Mouse (Mus musculus): ENCODE results near the gene Eif6. TPM values are rescaled to one million over a fixed set of nuclear protein-coding genes. Genes with fewer than 3 reads are reported as not detected.

Gene Eif6
- total RNA-seq (2014; rRNA removed) (91.9 and 99.3 TPM in 2 replicates), polyA plus RNA-seq (2015; fragmentation: Nextera tagmentation; extraction: Ambion mirVana) (145 and 171 TPM in 2 replicates)

- Histone ChIP-seq H3K4me2 (ENCODE audit: low read depth) (peak within 1 kb of the TSS; percentile 90), H3K9ac (peak within 1 kb of the TSS; percentile 71), H3K4me3 (ENCODE audit: low read depth, low read length) (peak within 1 kb of the TSS; percentile 74), H3K27ac (ENCODE audit: low read depth, low read length) (peak within 1 kb of the TSS; percentile 89), H3K9me3 (ENCODE audit: low read length) (no peaks in the 10 kb centered on the region), H3K36me3 (ENCODE audit: insufficient read depth) (peaks cover 21% of the 10 kb centered on the region), H3K4me1 (ENCODE audit: insufficient read depth) (peaks cover 12% of the 10 kb centered on the region), H3K27me3 (ENCODE audit: insufficient read depth, low read length) (no peaks in the 10 kb centered on the region)
- 2% methylated on average over 27 of the region's 27 CpGs for WGBS
- TF ChIP-seq CTCF (IDR thresholded peaks at IDR 0.05; ENCODE audit: low read depth) = peak; percentile 24; the same call in 1 of the 2 replicates
- DNase-seq = peak; percentile 92
- peak; percentile 96 for ATAC-seq
Measured at GRCm38 (mm10) chr2:155826630-155827424, at the start of gene Eif6. Gene Eif6 (minus strand): TSS chr2:155826925.

- 54% methylated on average over 6 of the region's 6 CpGs for WGBS
- no peak overlapping the region for H3K9ac ChIP-seq
- no peak overlapping the region for H3K27ac ChIP-seq (ENCODE audit: low read depth, low read length)
- no peak overlapping the region for H3K4me2 ChIP-seq (ENCODE audit: low read depth)
- H3K4me3 ChIP-seq (ENCODE audit: low read depth, low read length) = no peak overlapping the region
- H3K4me1 ChIP-seq (ENCODE audit: insufficient read depth) = 0 out of 2 replicates have a peak, but pooled peaks cover 4% of the 10 kb centered on the region
- no peaks in the 10 kb centered on the region for H3K27me3 ChIP-seq (ENCODE audit: insufficient read depth, low read length)
- H3K36me3 ChIP-seq (ENCODE audit: insufficient read depth) = peaks cover 28% of the 10 kb centered on the region; the same call in 1 of the 2 replicates
- ATAC-seq (no peak), DNase-seq (no peak)
- H3K9me3 ChIP-seq (ENCODE audit: low read length) = no peaks in the 10 kb centered on the region
- TF ChIP-seq CTCF (IDR thresholded peaks at IDR 0.05; ENCODE audit: low read depth) = no peak
Measured at GRCm38 (mm10) chr2:155873636-155874035, 46.9 kb upstream of the Eif6 start.

- no peak for TF ChIP-seq CTCF (IDR thresholded peaks at IDR 0.05; ENCODE audit: low read depth)
- H3K27ac ChIP-seq (ENCODE audit: low read depth, low read length) = no peak overlapping the region
- no peak overlapping the region for H3K4me2 ChIP-seq (ENCODE audit: low read depth)
- no peaks in the 10 kb centered on the region for H3K9me3 ChIP-seq (ENCODE audit: low read length)
- H3K36me3 ChIP-seq (ENCODE audit: insufficient read depth) = peaks cover 30% of the 10 kb centered on the region
- 0 out of 2 replicates have a peak, but pooled peaks cover 4% of the 10 kb centered on the region for H3K4me1 ChIP-seq (ENCODE audit: insufficient read depth)
- no peak overlapping the region for H3K9ac ChIP-seq
- 35% methylated on average over 10 of the region's 10 CpGs for WGBS
- H3K27me3 ChIP-seq (ENCODE audit: insufficient read depth, low read length) = no peaks in the 10 kb centered on the region
- H3K4me3 ChIP-seq (ENCODE audit: low read depth, low read length) = no peak overlapping the region
- DNase-seq (peak; percentile 43), ATAC-seq (peak; percentile 40; the same call in 1 of the 2 replicates)
Measured at GRCm38 (mm10) chr2:155872930-155873507, 46.3 kb upstream of the Eif6 start.

GRCm38 (mm10) chr2:155872486-155872885 lies 45.8 kb upstream of the Eif6 start:
- WGBS = 39% methylated on average over 8 of the region's 8 CpGs
- H3K36me3 ChIP-seq (ENCODE audit: insufficient read depth) = peaks cover 31% of the 10 kb centered on the region
- peak; percentile 29 for DNase-seq
- H3K9me3 ChIP-seq (ENCODE audit: low read length) = no peaks in the 10 kb centered on the region
- no peak for TF ChIP-seq CTCF (IDR thresholded peaks at IDR 0.05; ENCODE audit: low read depth)
- H3K27me3 ChIP-seq (ENCODE audit: insufficient read depth, low read length) = no peaks in the 10 kb centered on the region
- H3K4me2 ChIP-seq (ENCODE audit: low read depth) = no peak overlapping the region
- peak overlapping the region; percentile 22; the same call in 1 of the 2 replicates for H3K9ac ChIP-seq
- H3K27ac ChIP-seq (ENCODE audit: low read depth, low read length) = no peak overlapping the region
- 0 out of 2 replicates have a peak, but pooled peaks cover 4% of the 10 kb centered on the region for H3K4me1 ChIP-seq (ENCODE audit: insufficient read depth)
- no peak for ATAC-seq
- no peak overlapping the region for H3K4me3 ChIP-seq (ENCODE audit: low read depth, low read length)

GRCm38 (mm10) chr2:155869772-155870171 lies 43.0 kb upstream of the Eif6 start:
- H3K9me3 ChIP-seq (ENCODE audit: low read length) = no peaks in the 10 kb centered on the region
- 0 out of 2 replicates have a peak, but pooled peaks cover 4% of the 10 kb centered on the region for H3K4me1 ChIP-seq (ENCODE audit: insufficient read depth)
- ATAC-seq (no peak), DNase-seq (no peak)
- WGBS = 83% methylated on average over 5 of the region's 5 CpGs
- H3K4me2 ChIP-seq (ENCODE audit: low read depth) = no peak overlapping the region
- no peak overlapping the region for H3K9ac ChIP-seq
- peaks cover 14% of the 10 kb centered on the region for H3K36me3 ChIP-seq (ENCODE audit: insufficient read depth)
- no peaks in the 10 kb centered on the region for H3K27me3 ChIP-seq (ENCODE audit: insufficient read depth, low read length)
- H3K4me3 ChIP-seq (ENCODE audit: low read depth, low read length) = no peak overlapping the region
- TF ChIP-seq CTCF (IDR thresholded peaks at IDR 0.05; ENCODE audit: low read depth) = no peak
- H3K27ac ChIP-seq (ENCODE audit: low read depth, low read length) = no peak overlapping the region

GRCm38 (mm10) chr2:155868320-155868719 lies 41.6 kb upstream of the Eif6 start:
- DNase-seq = no peak

More at GRCm38 (mm10) chr2:155868320-155868719, 41.6 kb upstream of the Eif6 start:
- Histone ChIP-seq H3K27me3 (ENCODE audit: insufficient read depth, low read length) (no peaks in the 10 kb centered on the region), H3K9me3 (ENCODE audit: low read length) (no peaks in the 10 kb centered on the region), H3K4me1 (ENCODE audit: insufficient read depth) (0 out of 2 replicates have a peak, but pooled peaks cover 4% of the 10 kb centered on the region), H3K27ac (ENCODE audit: low read depth, low read length) (no peak overlapping the region), H3K4me3 (ENCODE audit: low read depth, low read length) (no peak overlapping the region), H3K9ac (no peak overlapping the region), H3K4me2 (ENCODE audit: low read depth) (no peak overlapping the region), H3K36me3 (ENCODE audit: insufficient read depth) (peaks cover 12% of the 10 kb centered on the region)
- no peak for ATAC-seq
- no peak for TF ChIP-seq CTCF (IDR thresholded peaks at IDR 0.05; ENCODE audit: low read depth)
- WGBS = 95% methylated on average over 8 of the region's 8 CpGs
